Mouse (Mus musculus) thymus, adult 18-20 months (tissue): ENCODE data around the gene Olfr1328.
"Not testable (repeated sequence)": the region's sequence is repeated elsewhere in the genome, so short reads cannot be mapped to it uniquely, and the experiment has no call there.

Source experiments
- DNase-seq, 2 experiments: peaks; one replicate each; pipeline ENCODE4 v3.0.0; 2022; ENCODE audit warnings: mixed read lengths in 2 of 2

Gene Olfr1328

DNA sequence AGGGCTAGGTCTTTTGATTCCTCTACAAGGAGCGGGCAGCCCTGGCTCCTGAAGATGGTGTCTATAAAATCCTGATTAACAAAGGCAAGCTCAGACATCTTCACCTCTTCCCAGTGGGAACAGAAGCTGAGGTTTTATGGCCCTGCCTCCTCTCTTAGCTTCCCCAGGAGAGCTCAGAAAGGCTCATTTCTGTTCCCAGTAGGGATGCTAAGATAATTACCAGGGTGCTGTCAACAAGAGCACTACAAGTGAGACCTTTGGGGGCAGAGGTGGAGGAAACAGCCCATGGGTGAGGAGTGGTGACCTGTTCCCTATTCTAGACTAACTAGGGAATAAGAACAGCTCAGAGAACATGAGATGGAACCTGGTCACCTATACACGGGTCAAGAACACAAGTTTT is at the start of gene Olfr1328:
Gene Olfr1328, minus strand, starts transcription at position 101 of the 400 bp plus-strand sequence.
- no peak for DNase-seq

DNA sequence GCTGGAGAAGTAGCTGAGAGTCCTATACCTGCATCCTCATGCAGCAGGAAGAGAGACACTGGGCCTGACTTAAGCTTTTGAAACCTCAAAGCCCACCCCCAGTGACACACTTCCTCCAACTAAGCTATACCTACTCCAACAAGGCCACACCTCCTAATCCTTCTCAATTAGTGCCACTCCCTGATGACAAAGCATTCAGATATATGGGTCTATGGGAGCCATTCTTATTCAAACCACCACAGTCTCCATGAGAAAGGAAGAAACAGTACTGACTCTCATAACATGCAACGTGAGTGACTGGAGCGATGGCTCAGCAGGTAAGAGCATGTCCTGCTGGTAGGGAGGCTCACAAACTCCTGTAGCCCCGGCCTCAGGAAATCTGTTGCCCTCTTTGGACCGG is 46.9 kb upstream of the Olfr1328 start:
- DNase-seq: no peak

DNA sequence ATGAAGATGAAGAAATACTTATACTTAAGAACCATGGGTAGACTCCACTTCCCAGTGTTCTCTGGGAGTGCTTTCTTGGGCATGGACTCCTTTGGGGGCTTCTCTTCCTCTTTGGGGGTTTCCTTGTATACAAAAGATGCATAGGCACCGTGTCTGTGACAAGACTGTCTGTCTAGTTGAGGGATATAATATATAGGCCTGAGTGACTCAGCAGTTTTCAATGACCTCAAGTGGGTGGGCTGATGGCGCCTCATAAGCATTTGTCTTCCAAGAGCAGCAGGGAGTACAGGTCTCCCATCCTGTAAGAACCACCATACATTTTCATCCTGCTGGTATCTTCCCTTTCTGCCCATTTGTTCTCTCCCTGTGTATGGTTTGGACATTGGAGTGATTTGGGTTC is 34.9 kb upstream of the Olfr1328 start:
- DNase-seq: no peak

- DNase-seq: no peak
These were observed 29.3 kb upstream of the Olfr1328 start for GRCm38 (mm10) chr4:118967711-118968110.

DNA sequence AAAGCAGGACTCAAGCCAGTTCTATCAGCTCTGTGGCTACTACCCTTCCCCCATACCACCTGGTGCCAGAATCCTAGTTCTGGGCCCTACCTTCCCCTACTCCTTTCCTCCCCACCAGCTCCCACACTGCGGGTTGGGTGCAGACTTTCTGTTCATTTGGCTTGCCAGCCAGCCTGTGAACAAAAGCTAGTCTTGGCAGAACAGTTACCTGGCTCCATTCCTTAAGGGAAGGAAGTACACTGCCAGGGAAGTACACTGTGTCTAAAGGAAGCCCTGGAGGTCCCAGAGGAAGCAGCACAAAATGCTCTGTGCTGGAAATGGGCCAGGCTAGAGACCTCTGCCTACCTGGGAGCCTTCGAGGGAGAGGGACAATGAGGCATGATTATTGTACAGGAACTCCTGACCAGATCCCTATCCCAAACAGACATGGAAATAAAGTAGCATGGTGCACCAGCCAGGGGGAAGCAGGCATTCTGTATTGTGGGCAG is 22.8 kb upstream of the Olfr1328 start, which contains the start of gene Lao1:
Gene Lao1, plus strand, starts transcription at position 438 of the 488 bp plus-strand sequence.
- no peak for DNase-seq

DNA sequence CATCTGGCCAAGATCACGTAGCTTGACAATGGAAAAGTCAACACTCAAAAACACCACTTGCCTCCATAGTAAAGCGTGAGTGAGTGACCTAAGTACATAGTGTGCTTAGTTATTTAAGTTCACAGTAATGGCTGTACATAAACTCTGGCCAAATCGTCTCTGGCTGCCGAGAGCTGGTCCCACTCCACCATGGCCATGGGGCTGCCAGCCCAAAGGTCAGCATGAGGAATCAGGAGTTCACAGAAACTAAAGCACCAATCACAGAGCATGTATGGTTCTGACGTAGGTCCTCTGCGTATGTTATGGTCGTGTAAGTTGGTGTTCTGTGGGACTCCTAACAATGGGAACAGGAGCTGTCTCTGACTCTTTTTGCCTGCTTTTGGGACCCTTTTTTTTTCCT is 20.4 kb upstream of the Olfr1328 start:
- no peak for DNase-seq

DNA sequence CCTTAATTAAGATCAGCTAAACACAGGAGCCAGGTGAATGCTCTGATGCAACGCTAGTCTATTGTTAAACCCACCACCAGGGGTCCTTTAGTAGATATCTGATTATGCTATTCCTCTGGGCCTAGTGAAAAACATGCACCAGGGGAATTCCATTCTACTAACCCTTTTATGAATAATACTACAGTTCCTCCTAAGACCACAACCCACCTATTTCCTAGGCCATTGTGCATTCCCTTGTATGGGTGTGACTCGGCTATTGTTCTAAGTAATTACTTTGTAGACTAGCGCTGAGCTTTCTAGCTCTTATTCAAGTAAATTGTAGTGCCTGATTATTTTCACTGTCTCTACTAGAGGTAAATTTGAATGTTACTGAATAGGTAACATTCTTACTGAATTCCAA is 7.1 kb downstream of the Olfr1328 start:
- not testable (repeated sequence) for DNase-seq

- DNase-seq: not testable (repeated sequence)
These were observed 21.0 kb downstream of the Olfr1328 start, which contains the start of gene Olfr1329 for GRCm38 (mm10) chr4:118917365-118917764. Gene Olfr1329 (minus strand): TSS chr4:118917465.

GRCm38 (mm10) chr4:118901981-118902380 is 36.4 kb downstream of the Olfr1328 start:
- DNase-seq: no peak

- DNase-seq: no peak
These were observed 50.1 kb downstream of the Olfr1328 start, which contains the start of gene Olfr1330 for GRCm38 (mm10) chr4:118888297-118888696. Gene Olfr1330 (plus strand): TSS chr4:118888597.
